Mouse (Mus musculus): ENCODE results near the gene Spag17.

The Spag17 gene

DNA sequence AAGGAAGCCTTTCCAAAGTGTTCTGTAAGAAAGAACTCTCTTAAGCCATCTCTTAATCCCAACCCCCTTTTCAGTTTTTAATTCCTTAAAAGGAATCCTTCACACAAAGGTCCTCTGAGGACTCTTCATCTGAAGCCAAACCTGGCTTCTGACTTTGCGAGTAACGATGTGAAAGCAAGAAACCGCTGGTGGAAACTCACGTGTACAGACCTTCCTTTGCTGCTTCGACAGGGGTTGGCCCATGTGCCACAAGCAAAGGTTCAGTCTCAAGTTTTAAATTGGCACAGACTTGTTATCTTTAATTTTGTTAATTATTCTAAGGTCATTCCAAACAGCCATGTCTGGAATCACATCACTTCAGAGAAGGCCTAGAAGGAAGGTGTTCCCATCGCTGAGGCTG is 79.1 kb downstream of the Spag17 start:
- no peak for DNase-seq (ENCODE audit: low spot score)

- no peak for DNase-seq (ENCODE audit: low spot score)
These were observed 80.7 kb downstream of the Spag17 start for GRCm38 (mm10) chr3:99965863-99966262.

- no peak for DNase-seq (ENCODE audit: low spot score)
These were observed 81.1 kb downstream of the Spag17 start for GRCm38 (mm10) chr3:99966285-99966684.

DNA sequence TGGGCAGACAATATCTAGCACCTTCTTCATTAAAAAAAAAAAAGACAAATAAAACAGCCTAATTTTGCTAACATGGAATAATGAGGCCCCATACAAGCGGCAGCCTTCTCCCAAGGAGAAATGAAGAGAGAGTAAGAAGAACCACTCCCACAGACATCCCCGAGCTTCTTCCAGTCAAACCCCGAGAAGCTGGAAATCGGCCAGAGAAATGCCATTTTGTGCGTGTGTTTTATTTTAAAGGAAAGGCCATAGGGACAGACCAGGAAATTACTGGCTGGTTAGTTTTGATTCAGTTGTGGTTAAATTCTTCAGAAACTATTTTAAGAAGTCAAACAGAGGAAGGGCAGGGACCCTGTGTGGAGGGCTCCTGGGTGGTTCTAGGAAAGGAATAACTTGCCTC is 85.6 kb downstream of the Spag17 start:
- no peak for DNase-seq (ENCODE audit: low spot score)

DNA sequence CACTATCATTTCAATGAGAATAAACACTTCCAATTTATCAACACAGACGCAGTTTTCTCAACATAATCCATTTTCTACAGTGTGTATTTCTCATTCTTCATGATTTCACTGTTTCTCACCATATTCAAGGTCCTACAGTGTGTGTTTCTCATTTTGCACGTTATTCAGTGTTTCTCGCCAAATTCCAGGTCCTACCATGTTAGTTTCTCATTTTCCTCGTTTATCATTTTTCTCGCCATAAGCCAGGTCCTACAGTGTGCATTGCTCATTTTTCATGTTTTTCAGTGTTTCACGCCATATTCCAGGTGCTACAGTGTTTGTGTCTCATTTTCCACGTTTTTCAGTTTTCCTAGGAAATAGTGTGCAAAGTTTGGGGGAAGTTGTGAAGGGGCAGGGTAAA is 95.8 kb downstream of the Spag17 start:
- no peak for DNase-seq (ENCODE audit: low spot score)

DNA sequence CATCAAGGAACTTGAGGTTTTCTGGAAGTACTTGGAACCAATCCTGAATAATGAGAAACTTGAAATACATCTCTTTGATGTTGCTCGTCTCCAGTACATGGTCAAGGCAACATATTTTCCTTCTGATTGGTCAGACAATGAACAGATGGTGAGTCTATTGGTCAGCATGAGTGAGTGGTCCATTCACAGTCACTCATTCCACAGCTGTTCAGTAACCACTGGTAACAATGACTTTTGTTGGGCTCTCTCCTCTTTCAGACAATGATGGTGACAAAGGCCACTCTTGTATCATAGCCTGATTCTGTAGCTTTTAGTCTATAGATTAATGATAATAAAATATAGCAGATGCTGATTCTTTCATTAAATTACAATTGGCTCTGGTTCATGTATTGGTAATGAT is 119.5 kb downstream of the Spag17 start:
- no peak for DNase-seq (ENCODE audit: low spot score)

GRCm38 (mm10) chr3:100009807-100010206 is 124.6 kb downstream of the Spag17 start:
- DNase-seq (ENCODE audit: low spot score): peak; percentile 4

GRCm38 (mm10) chr3:100014110-100014509 is 128.9 kb downstream of the Spag17 start:
- DNase-seq (ENCODE audit: low spot score): no peak

GRCm38 (mm10) chr3:100031291-100031690 is 146.1 kb downstream of the Spag17 start:
- no peak for DNase-seq (ENCODE audit: low spot score)

DNA sequence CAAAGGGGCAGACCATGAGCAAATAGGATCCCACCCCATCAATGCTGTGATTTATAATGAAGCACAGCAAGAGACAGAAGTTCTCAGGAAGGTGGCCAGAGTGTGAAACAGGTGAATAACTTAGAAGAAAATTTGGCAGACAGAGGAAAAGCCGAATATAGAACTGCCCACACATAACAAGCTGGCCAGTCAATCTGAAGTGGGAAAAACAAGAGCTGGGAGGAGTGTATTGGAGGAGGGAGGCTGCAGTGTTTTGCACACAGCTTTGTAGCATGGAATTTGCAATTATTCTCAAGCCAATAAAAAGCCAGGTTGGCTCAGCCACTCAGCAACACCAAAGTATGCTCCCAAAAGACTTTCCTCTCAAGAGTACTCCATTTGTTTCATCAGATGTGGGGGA is 147.8 kb downstream of the Spag17 start:
- no peak for DNase-seq (ENCODE audit: low spot score)

DNA sequence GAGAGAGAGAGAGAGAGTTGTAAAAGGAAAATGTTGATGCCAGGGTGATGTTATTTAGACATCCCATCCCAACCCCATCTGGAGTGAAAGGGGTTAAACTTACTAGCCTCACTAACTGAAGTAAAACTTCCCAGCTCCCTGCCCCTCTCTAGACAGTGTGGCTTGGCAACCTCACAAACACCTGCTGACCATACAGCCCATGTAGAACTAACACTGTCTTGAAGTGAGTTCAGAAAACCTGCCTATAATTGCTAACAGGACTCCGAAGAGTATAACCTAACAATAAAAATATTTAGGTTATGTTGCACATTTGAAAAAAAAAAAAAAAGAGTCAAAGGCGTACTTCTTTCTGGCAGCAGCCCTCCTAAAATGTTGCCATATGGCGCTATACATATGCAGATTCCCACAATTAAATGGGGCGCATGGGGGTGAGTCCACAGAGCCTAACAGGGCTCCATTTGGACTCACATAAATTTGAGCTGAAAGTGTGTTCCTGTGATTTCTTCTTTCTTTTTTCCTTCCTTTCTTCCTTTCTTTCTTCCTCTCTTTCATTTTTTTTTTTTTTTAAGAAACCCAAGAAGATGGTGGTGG is 149.3 kb downstream of the Spag17 start:
- no peak for DNase-seq (ENCODE audit: low spot score)

DNA sequence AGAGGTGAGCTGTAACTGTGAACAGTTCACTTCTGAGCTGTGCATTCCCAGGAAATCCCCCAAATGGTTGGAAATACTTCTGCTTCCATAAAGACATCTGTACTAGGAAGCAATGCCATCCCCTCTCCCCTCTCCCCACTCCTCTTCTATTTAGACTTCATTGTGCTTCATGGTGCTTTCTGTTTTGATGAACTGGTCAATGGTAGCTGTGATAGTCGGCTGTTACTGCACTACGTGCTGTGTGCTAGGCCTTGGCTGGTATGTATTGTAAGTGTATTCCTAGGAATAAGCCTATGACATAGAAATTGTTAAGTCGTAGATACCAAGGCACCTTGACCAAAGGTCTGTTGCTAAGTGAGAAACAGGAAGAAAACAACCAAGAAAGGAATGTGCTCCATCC is 149.9 kb downstream of the Spag17 start:
- DNase-seq (ENCODE audit: low spot score): no peak

DNA sequence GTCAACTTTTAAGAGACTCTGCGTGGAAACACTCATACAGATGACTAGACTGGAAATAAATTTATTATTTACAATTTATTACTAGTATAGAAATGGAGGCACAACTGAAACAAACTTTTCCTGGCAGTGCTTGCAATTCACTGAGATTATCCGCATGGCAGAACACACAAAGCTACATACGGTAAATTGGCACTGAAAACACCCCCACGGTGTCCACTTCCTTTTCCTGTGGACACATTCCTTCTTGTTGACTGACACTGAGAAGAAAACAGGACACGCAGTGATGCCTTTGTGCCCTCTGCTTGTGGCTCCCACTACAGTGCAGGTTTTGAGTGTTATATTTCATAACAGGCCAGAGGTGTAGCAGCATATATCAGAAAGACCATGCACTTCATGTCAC is 151.6 kb downstream of the Spag17 start:
- no peak for DNase-seq (ENCODE audit: low spot score)

DNA sequence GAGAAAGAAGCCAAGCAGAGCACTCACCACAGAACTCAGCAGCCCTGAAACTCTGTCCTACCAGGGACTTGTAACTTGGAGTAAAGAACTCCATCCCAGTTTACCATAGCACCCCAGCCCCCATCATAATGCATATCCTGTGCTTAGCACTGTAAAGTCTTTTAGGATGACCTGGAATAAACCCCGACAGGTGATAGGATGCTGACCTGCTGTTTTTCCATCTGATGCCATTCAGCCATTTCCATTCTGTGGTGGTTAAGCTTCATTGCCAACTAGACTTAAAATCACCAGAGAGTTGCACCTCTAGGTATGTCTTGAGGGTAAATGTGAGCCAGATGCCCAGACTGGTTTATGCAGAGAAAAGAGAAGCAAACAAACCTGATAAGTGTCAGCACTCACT is 189.2 kb downstream of the Spag17 start:
- no peak for DNase-seq (ENCODE audit: low spot score)

DNA sequence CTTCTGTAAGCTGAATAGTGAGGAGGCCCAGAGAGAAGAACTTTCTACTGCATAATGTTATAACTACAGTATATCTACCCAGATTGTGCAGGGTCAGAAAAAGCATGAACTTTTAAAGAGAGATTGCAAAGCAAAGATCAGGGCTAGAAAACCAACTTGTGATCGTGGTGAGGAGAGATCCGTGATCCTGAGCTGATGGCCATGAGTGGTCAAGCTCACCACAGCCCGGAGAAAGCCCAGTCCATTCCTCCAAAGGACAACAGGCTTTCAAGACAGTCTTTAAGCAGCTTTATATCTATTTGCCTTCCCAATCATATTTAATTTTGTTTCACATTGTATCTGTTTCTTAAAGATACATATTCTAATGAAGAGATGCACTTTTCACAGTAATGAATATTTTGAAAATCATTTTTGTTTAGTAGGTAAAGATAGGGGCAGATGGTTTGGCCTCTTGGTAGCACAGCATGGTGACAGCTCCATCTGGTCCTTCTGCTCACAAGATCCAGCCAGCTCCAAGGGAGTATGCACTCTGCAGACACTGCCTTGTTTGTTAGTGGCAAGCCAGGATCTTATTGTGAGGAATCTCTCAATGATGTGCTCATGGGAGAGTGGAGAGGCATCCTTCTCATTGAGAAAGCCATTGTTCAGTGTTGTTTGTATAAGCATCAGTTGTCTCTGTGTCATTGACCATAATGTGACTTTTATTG is 217.3 kb downstream of the Spag17 start:
- DNase-seq (ENCODE audit: low spot score): no peak

DNA sequence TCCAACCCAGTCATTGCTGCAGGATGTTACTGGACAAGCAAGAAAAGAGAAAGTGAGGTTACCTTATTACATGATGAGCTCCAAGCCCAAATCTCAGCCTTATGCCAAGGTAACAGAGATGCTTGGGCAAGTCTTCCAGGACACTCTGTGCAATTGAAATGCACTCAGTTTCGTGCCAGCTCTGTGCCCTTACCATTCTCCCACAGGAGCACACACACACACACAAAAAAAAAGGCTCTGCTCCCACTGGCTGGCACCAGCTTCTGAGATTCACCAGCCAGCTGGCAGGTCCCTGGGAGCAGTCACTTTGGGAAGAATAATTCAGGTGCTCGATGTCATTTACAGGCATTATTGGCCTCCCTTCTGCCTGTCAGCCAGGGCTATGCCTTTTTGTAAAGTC is 221.5 kb downstream of the Spag17 start:
- no peak for DNase-seq (ENCODE audit: low spot score)

GRCm38 (mm10) chr3:100118681-100119080 is 233.5 kb downstream of the Spag17 start:
- DNase-seq (ENCODE audit: low spot score): no peak

- DNase-seq (ENCODE audit: low spot score): no peak
These were observed 236.8 kb downstream of the Spag17 start for GRCm38 (mm10) chr3:100121961-100122360.

- DNase-seq (ENCODE audit: low spot score): no peak
These were observed 237.2 kb downstream of the Spag17 start for GRCm38 (mm10) chr3:100122445-100122844.

DNA sequence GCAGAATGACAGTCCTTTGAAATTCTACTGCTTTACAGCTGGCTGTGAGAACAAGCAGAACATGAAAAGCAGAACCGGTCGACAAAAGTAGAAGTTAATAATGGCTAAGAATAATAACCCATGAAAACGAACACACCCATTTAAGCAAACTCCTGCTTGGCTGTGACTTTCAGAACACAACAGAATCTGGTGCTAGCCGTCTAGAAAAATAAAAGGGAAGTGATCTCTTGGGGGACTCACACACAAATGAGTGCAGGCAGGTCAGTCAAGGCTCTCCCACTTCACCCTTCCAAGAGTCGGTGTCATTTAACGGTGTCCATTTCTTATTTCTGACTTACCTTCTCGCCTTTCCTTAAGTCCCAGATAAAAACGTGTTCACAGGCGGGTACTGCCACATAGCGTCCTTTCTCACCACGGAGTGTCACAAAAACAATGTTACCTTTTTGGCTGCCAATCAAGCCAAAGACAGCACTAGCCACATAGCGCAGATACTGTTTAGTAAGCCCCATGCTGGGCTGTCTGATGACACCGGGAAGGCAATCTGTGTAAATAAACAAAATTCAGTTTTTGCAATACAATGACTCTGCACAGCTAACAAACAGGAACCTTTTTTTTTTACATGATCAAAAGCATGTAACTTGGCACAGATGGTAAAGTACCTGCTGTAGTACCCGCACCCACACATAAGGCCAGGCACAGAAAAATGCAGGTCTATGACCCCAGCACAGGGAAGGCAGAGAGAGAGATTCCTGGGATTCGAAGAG is 275.7 kb downstream of the Spag17 start:
- DNase-seq (ENCODE audit: low spot score): no peak

DNA sequence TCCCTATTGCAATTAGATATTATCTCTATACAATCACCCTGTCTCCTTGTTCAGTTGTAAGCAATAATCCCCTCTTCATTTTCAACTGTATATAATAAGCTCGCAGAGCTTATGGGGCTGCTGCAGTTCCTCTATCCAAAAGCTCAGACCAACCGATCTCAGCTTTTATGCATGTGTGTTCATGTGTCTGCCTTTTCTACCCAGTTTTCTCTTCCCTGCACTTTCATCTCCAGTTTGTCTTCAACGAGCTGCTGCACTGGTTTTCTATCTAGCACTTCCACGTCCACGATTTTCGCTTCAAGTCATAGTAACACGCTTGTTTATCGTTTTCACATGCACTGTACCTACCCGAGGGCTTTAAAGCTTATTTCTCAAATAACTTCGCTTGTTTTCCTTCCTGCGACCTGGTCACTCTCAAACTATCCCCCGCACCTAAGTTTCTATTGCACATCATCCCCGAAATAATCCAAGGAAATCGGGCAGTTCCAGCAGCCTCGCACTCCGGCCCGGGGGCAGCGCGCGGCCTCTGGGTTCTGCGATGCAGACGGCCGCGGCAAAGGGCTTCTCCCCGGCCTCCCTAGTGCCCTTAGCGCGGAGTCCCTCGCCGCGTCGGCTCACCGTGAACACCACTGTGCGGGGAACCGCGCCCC is 276.6 kb downstream of the Spag17 start:
- no peak for DNase-seq (ENCODE audit: low spot score)

- DNase-seq (ENCODE audit: low spot score): peak; percentile 91
These were observed 277.3 kb downstream of the Spag17 start, which contains the start of the genes Gdap2 and Wdr3 for GRCm38 (mm10) chr3:100162315-100163105. Gene Gdap2, plus strand, starts transcription at chr3:100162381. Gene Wdr3, minus strand, starts transcription at chr3:100162407.
